Mouse (Mus musculus) midbrain, embryonic 13.5 days (tissue): ENCODE data around the gene Ears2. TPM values are rescaled to one million over a fixed set of nuclear protein-coding genes. Genes with fewer than 3 reads are reported as not detected.

ENCODE experiments used
- ATAC-seq: fragments of 200-750 bp; cut with Nextera tagmentation; 2 replicates; pipeline ENCODE4 v1.8.0; 2017; ENCODE audit warnings: mild to moderate bottlenecking, moderate TSS enrichment, moderate library complexity
- H3K27ac ChIP-seq: fragments of 300-500 bp; sonication (generic); 2 replicates; pipeline ENCODE4 v1.5.1; 2015; ENCODE audit warnings: inconsistent platforms, mild to moderate bottlenecking, moderate library complexity
- H3K27me3 ChIP-seq: fragments of 300-500 bp; sonication (generic); 2 replicates; pipeline ENCODE4 v1.6.1; 2015; ENCODE audit warnings: mild to moderate bottlenecking, inconsistent platforms
- H3K36me3 ChIP-seq: fragments of 300-500 bp; sonication (generic); 2 replicates; pipeline ENCODE4 v1.6.1; 2015; ENCODE audit warnings: mild to moderate bottlenecking, inconsistent platforms
- H3K4me1 ChIP-seq: fragments of 300-500 bp; sonication (generic); replicated peaks from 2 replicates; pipeline ENCODE4 v1.6.1; 2015; ENCODE audit warnings: inconsistent platforms
- H3K4me2 ChIP-seq: fragments of 300-500 bp; sonication (generic); replicated peaks from 2 replicates; pipeline ENCODE4 v1.6.1; 2015; ENCODE audit warnings: moderate library complexity, mild to moderate bottlenecking, inconsistent platforms
- H3K4me3 ChIP-seq: fragments of 300-500 bp; sonication (generic); replicated peaks from 2 replicates; pipeline ENCODE4 v1.5.1; 2015; ENCODE audit warnings: mild to moderate bottlenecking, inconsistent platforms
- H3K9ac ChIP-seq: fragments of 300-500 bp; sonication (generic); replicated peaks from 2 replicates; pipeline ENCODE4 v1.6.1; 2015; ENCODE audit warnings: mild to moderate bottlenecking, inconsistent platforms
- H3K9me3 ChIP-seq: fragments of 300-500 bp; sonication (generic); 2 replicates; pipeline ENCODE4 v1.6.1; 2016; ENCODE audit warnings: mild to moderate bottlenecking, inconsistent platforms
- WGBS: fragments of 180-500 bp; shearing (Covaris S2); methylation state at CpG from one replicate; pipeline ENCODE4 v1.1.7; 2015; 5-methylcytosine and 5-hydroxymethylcytosine counted together
- polyA plus RNA-seq: library from polyadenylated mRNA; unstranded; fragments of >200 nt; fragmentation: Nextera tagmentation; extraction: Ambion mirVana; gene quantifications from 2 replicates; pipeline ENCODE4 v1.2.1, GENCODE M21; 2015

Gene Ears2
- polyA plus RNA-seq, 1 experiment from 2014 or later = 10.4 TPM

DNA sequence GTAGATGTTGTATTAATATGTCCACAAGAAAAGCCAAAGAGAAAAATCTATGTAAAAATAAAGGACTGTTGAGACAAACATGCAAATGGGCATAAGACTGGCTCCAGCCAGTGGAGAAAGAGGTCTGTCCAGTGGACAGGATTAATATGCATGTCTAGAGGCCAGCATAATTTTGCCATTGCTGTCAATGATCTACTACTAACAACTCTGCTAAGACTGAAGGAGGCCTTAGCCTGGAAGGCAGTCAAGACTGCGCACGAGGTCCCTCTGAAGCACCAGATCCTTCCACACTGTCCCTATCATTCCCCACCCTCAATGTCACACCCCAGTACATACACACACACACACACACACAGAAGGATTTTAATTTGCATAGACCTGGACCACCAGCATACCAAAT is 44.9 kb downstream of the Ears2 start:
- Histone ChIP-seq H3K9me3 (no peaks in the 10 kb centered on the region), H3K4me2 (no peak overlapping the region), H3K36me3 (no peaks in the 10 kb centered on the region), H3K4me1 (peaks cover 29% of the 10 kb centered on the region), H3K4me3 (no peak overlapping the region), H3K27ac (no peak overlapping the region), H3K9ac (no peak overlapping the region), H3K27me3 (no peaks in the 10 kb centered on the region)
- WGBS = 87% methylated on average over 2 of the region's 2 CpGs
- ATAC-seq = no peak

DNA sequence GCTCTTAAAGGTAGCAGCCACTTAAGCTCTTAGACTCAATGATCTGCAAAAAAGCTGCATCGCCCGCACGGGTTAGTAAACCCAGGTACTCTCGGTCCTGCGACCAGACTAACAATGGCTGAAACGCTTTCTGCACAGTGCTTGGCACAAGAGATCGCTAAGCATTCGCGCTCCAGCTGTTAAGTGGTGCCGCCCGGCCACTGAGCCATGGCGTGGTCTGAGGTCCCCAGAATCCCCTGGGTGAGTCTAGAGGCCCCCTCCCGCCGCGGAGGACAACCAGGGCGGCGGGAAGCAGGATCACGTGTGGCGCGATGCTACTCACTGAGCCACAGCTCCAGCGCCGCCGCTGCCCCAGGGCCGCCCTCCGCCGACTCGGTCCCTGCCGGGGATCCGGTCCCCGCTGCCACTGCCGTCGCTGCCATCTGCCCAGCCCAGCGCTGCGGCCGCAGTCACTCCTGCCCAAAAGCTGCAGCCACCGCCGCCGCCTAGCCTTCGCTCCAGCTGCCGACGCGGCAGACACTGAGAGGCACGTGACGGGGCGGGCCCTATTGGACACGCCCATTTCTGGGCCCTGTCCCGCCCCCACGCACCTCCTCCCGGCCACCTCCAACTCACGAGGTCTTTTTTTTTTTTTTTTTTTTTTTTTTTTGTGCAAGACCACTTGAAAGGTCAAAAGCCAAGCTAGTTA is 46.3 kb downstream of the Ears2 start, which contains the start of gene Gga2:
Gene Gga2 (minus strand): TSS at position 556 of the 688 bp plus-strand sequence.
- WGBS = under 1% methylated on average over 50 of the region's 50 CpGs
- Histone ChIP-seq H3K36me3 (no peaks in the 10 kb centered on the region), H3K27ac (peak within 1 kb of the TSS; percentile 92)

DNA sequence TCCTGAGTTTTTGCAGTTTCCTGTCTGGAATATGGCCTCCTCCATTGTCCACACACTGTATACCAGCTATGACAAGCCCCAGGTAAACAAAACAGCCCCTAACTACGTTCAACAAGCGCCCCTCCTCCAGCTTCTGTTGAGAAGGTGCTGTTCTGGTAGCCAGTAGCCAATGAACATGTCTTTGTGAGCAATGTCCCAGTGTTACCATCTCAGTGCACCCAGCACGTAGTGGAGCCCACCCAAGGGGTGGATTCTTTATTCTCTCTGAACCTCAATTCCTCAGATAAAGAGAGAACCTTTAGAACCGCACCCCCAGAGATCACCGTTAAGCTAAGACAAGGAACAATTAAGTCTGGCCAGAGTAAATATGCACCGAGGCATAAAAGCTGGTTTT is 46.8 kb downstream of the Ears2 start:
- Histone ChIP-seq H3K9me3 (no peaks in the 10 kb centered on the region), H3K36me3 (no peaks in the 10 kb centered on the region), H3K4me2 (peak overlapping the region; percentile 76), H3K27me3 (no peaks in the 10 kb centered on the region), H3K4me1 (peaks cover 46% of the 10 kb centered on the region), H3K9ac (peak overlapping the region; percentile 90), H3K27ac (peak overlapping the region; percentile 92), H3K4me3 (peak overlapping the region; percentile 85)
- ATAC-seq = peak; percentile 55
- WGBS = 2% methylated on average over 6 of the region's 6 CpGs

More for the DNA sequence above, 46.3 kb downstream of the Ears2 start, which contains the start of gene Gga2:
- Histone ChIP-seq H3K4me1 (peaks cover 41% of the 10 kb centered on the region), H3K9me3 (no peaks in the 10 kb centered on the region), H3K9ac (peak within 1 kb of the TSS; percentile 90), H3K27me3 (no peaks in the 10 kb centered on the region), H3K4me3 (peak within 1 kb of the TSS; percentile 85), H3K4me2 (peak within 1 kb of the TSS; percentile 76)
- ATAC-seq = peak; percentile 90

DNA sequence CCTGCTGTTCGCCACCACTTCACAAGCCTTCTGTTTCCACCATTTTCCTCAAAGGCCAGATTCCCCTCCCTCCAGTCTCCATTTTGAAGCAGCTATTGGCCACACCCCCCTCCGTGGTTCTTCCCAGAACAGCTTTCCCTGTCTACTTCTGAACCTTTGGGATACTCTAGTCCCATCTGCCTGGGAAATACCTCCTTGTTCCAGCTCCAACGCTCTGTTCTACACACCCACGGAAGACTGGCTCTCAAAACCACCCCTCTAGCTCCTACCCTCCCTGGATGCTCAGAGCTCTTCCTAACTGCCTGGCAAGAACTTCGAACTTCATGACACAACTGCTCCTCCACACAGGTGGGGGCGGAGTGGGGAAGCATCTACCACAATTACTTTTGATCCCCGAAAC is 48.1 kb downstream of the Ears2 start:
- Histone ChIP-seq H3K9me3 (no peaks in the 10 kb centered on the region), H3K9ac (peak overlapping the region; percentile 32; the same call in 1 of the 2 replicates), H3K36me3 (no peaks in the 10 kb centered on the region), H3K4me1 (peaks cover 54% of the 10 kb centered on the region), H3K4me2 (peak overlapping the region; percentile 76), H3K27ac (no peak overlapping the region), H3K4me3 (peak overlapping the region; percentile 85), H3K27me3 (no peaks in the 10 kb centered on the region)
- WGBS = 91% methylated on average over 7 of the region's 7 CpGs
- ATAC-seq = no peak

DNA sequence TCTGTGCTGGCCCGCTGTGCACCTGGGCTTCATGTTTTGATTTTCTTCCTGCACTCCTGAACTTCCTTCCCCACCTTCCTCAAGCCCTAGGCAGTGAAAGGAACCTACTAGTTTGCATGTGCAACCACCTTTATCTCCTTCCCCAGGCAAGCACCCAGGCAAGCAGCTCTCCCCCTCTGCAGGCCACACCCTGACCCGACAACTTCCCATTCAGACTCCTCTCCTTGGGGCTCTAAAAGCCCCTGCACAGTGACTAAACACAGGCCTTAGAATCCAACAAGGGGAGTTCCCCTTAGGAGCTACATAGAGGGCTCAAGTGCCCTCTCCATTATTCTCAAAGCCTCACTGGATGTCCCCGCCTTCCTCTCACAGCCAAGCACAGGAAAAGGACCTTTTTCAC is 48.8 kb downstream of the Ears2 start:
- Histone ChIP-seq H3K27ac (no peak overlapping the region), H3K4me2 (peak overlapping the region; percentile 76), H3K4me3 (peak overlapping the region; percentile 85; the same call in 1 of the 2 replicates), H3K9ac (peak overlapping the region; percentile 49; the same call in 1 of the 2 replicates), H3K4me1 (peaks cover 54% of the 10 kb centered on the region), H3K9me3 (no peaks in the 10 kb centered on the region), H3K27me3 (no peaks in the 10 kb centered on the region), H3K36me3 (no peaks in the 10 kb centered on the region)
- WGBS = 70% methylated on average over 3 of the region's 3 CpGs
- no peak for ATAC-seq

DNA sequence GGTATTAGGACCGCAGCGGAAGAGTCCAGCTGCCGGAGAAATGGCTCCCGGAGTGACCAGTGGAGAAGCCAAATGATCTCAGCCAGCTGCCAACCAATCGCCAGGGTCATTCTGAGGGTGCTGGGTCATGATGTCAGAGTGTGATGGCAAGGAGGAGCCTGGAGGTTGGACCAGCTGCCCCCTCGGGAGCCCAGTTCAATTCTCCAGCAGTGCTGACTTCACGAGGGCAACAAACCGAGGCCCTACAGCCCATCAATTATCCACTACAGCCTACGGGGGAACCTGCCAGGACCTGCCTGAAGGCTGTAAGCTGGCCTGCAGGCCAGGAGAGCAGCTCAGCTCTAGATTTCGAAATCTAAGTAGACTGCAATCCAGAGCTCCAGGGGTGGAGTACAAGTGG is 51.3 kb downstream of the Ears2 start:
- Histone ChIP-seq H3K4me2 (peak overlapping the region; percentile 17), H3K4me3 (no peak overlapping the region), H3K27me3 (no peaks in the 10 kb centered on the region), H3K9ac (no peak overlapping the region; the same call in 1 of the 2 replicates), H3K36me3 (peaks cover 15% of the 10 kb centered on the region), H3K9me3 (no peaks in the 10 kb centered on the region), H3K4me1 (peaks cover 54% of the 10 kb centered on the region), H3K27ac (peak overlapping the region; percentile 39; the same call in 1 of the 2 replicates)
- 72% methylated on average over 10 of the region's 10 CpGs for WGBS
- ATAC-seq = no peak

DNA sequence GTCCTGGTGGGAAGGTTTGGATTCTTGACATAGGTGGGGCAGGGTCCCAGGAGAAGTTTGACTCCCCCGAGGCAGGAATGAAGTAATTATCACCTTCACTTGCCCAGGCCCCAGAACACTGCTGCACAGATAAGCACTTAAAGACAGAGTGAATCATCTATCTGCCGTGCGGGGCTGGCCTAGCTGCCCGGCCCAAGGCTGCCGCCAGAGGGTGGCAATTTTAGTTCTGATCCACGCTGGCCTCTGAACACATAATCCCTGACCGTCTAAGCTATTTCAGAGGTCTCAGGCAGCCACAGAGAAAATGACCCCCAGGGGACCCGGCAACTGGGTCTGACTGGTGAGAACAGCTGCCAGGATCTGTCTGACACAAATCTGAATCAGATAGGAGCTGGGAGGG is 52.0 kb downstream of the Ears2 start:
- peaks cover 21% of the 10 kb centered on the region for H3K36me3 ChIP-seq
- H3K4me2 ChIP-seq = peak overlapping the region; percentile 17; the same call in 1 of the 2 replicates
- no peaks in the 10 kb centered on the region for H3K9me3 ChIP-seq
- no peaks in the 10 kb centered on the region for H3K27me3 ChIP-seq
- no peak overlapping the region for H3K4me3 ChIP-seq
- WGBS = 52% methylated on average over 8 of the region's 8 CpGs
- H3K9ac ChIP-seq = no peak overlapping the region; the same call in 1 of the 2 replicates
- no peak for ATAC-seq
- H3K4me1 ChIP-seq = peaks cover 53% of the 10 kb centered on the region
- H3K27ac ChIP-seq = peak overlapping the region; percentile 39; the same call in 1 of the 2 replicates

DNA sequence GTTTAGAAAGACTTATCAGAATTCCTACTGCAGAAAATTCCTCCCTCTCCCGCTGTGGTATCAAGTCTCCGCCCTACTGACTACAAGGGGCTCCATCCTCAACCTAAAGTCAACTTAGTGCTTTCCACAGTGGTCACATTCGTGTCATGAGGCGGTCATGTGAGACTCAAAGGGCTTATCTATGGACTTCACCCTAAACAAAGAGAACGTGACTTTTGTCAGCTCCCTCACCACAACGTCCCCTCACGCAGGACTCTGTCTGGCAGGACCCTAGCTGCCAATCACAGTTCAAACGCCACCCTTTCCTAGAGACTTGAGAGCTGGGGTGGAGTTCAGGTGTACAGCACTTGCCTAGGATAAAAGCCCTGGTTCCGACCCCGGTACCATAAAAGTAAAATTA is 54.1 kb downstream of the Ears2 start:
- Histone ChIP-seq H3K36me3 (peaks cover 40% of the 10 kb centered on the region), H3K9me3 (no peaks in the 10 kb centered on the region), H3K27ac (no peak overlapping the region), H3K4me1 (peaks cover 32% of the 10 kb centered on the region), H3K27me3 (no peaks in the 10 kb centered on the region), H3K4me2 (no peak overlapping the region), H3K4me3 (no peak overlapping the region), H3K9ac (no peak overlapping the region)
- 88% methylated on average over 10 of the region's 10 CpGs for WGBS
- ATAC-seq = no peak

DNA sequence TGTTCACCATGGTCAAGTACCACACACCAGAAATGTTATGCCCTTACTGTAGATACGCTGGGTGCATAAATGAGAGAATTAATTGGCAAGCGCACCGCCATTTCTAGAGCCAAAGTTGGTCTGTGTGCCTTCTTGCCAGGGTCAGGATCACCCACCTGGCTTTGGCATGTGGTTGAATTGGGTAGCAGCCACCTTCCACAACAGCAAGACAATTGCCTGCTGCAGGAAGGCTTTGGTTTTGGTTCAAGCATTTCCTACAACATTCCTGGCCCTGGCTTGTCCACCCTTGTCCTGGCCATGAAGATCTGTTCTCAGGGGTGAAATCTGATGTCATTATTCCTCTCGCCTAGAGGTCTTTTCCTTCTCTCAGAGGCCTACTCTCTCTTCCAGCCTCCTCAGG is 54.7 kb downstream of the Ears2 start:
- 98% methylated on average over 4 of the region's 4 CpGs for WGBS
- no peak overlapping the region for H3K4me3 ChIP-seq
- H3K27me3 ChIP-seq = no peaks in the 10 kb centered on the region
- H3K9ac ChIP-seq = no peak overlapping the region
- peaks cover 27% of the 10 kb centered on the region for H3K4me1 ChIP-seq
- H3K4me2 ChIP-seq = no peak overlapping the region
- peaks cover 46% of the 10 kb centered on the region for H3K36me3 ChIP-seq
- H3K9me3 ChIP-seq = no peaks in the 10 kb centered on the region
- H3K27ac ChIP-seq = no peak overlapping the region
- no peak for ATAC-seq

DNA sequence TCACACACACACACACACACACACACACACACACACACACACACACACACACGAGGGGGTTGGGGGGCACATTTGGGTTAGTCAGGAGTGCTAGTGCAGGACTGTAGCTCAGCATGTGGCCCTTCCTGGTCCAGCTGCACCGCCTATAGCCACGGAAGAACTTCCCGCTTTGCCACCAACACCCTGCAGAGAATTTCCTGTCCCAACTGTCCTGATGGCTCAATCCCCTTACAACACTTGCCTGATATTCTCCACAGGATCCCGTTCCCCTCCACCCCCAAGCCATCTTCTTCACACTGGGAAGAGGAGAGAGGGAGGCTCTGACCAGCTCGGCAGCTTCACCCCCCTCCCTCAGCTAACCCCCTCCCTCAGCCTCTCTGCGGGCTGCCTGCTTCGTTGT is 66.7 kb downstream of the Ears2 start:
- H3K9me3 ChIP-seq = no peaks in the 10 kb centered on the region
- no peak overlapping the region for H3K27ac ChIP-seq
- 74% methylated on average over 8 of the region's 8 CpGs for WGBS
- H3K4me2 ChIP-seq = no peak overlapping the region
- peaks cover 91% of the 10 kb centered on the region for H3K36me3 ChIP-seq
- no peak overlapping the region for H3K4me3 ChIP-seq
- H3K4me1 ChIP-seq = no peaks in the 10 kb centered on the region
- no peak for ATAC-seq
- no peaks in the 10 kb centered on the region for H3K27me3 ChIP-seq
- H3K9ac ChIP-seq = no peak overlapping the region

DNA sequence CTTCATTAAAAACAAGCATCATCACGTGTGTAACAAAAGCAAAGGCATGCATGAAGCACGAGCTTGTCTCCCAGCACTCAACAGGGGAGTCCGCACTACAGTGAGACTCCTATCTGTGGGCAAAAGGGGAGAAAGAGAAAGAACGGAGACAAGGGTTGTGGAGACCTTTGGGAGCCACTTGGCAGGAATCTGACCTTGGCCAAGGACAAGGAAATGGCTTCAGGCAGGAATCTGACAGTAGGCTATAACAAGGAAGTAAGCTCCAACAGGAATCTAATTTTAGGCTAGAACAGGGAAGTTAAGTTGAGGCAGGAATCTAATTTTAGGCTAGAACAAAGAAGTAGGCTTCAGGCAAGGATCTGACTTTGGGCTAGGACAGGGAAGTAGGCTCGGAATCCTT is 71.1 kb downstream of the Ears2 start:
- H3K9ac ChIP-seq = no peak overlapping the region
- WGBS = 92% methylated on average over 5 of the region's 5 CpGs
- no peaks in the 10 kb centered on the region for H3K9me3 ChIP-seq
- H3K27me3 ChIP-seq = no peaks in the 10 kb centered on the region
- H3K4me3 ChIP-seq = no peak overlapping the region
- H3K27ac ChIP-seq = no peak overlapping the region
- H3K4me2 ChIP-seq = no peak overlapping the region
- no peaks in the 10 kb centered on the region for H3K4me1 ChIP-seq
- H3K36me3 ChIP-seq = peaks cover 93% of the 10 kb centered on the region
- no peak for ATAC-seq
